Mouse (Mus musculus) heart, embryonic 12.5 days (tissue): ENCODE results near the gene Cdkn1b. TPM values are rescaled to one million over a fixed set of nuclear protein-coding genes. Genes with fewer than 3 reads are reported as not detected.

Experiments used
- ATAC-seq: fragments of 200-750 bp; cut with Nextera tagmentation; 2 replicates; pipeline ENCODE4 v1.8.0; 2017; ENCODE audit warnings: moderate TSS enrichment, moderate library complexity; ENCODE audit not compliant: insufficient number of reproducible peaks, low FRiP score
- H3K27ac ChIP-seq: fragments of 300-500 bp; sonication (generic); 2 replicates; pipeline ENCODE4 v1.5.1; 2016; ENCODE audit warnings: mild to moderate bottlenecking, moderate library complexity; ENCODE audit not compliant: poor library complexity, severe bottlenecking
- H3K27me3 ChIP-seq: fragments of 300-500 bp; sonication (generic); replicated peaks from 2 replicates; pipeline ENCODE4 v1.6.1; 2016; ENCODE audit warnings: mild to moderate bottlenecking, moderate library complexity
- H3K36me3 ChIP-seq: fragments of 300-500 bp; sonication (generic); 2 replicates; pipeline ENCODE4 v1.6.1; 2016; ENCODE audit warnings: mild to moderate bottlenecking, moderate library complexity
- H3K4me1 ChIP-seq: fragments of 300-500 bp; sonication (generic); replicated peaks from 2 replicates; pipeline ENCODE4 v1.6.1; 2016; ENCODE audit warnings: mild to moderate bottlenecking
- H3K4me2 ChIP-seq: fragments of 300-500 bp; sonication (generic); 2 replicates; pipeline ENCODE4 v1.6.1; 2016; ENCODE audit warnings: mild to moderate bottlenecking, moderate library complexity
- H3K4me3 ChIP-seq: fragments of 300-500 bp; sonication (generic); 2 replicates; pipeline ENCODE4 v1.5.1; 2016; ENCODE audit warnings: mild to moderate bottlenecking
- H3K9ac ChIP-seq: fragments of 300-500 bp; sonication (generic); 2 replicates; pipeline ENCODE4 v1.6.1; 2016; ENCODE audit warnings: mild to moderate bottlenecking, moderate library complexity
- H3K9me3 ChIP-seq: fragments of 300-500 bp; sonication (generic); replicated peaks from 2 replicates; pipeline ENCODE4 v1.6.1; 2016; ENCODE audit warnings: mild to moderate bottlenecking, moderate library complexity
- WGBS: fragments of 180-500 bp; shearing (Covaris S2); methylation state at CpG from one replicate; pipeline ENCODE4 v1.1.7; 2016; 5-methylcytosine and 5-hydroxymethylcytosine counted together
- polyA plus RNA-seq: library from polyadenylated mRNA; unstranded; fragments of >200 nt; fragmentation: Nextera tagmentation; extraction: Ambion mirVana; gene quantifications from 2 replicates; pipeline ENCODE4 v1.2.1, GENCODE M21; 2016

The Cdkn1b gene
- polyA plus RNA-seq, 1 experiment from 2014 or later, result 16.8 TPM

DNA sequence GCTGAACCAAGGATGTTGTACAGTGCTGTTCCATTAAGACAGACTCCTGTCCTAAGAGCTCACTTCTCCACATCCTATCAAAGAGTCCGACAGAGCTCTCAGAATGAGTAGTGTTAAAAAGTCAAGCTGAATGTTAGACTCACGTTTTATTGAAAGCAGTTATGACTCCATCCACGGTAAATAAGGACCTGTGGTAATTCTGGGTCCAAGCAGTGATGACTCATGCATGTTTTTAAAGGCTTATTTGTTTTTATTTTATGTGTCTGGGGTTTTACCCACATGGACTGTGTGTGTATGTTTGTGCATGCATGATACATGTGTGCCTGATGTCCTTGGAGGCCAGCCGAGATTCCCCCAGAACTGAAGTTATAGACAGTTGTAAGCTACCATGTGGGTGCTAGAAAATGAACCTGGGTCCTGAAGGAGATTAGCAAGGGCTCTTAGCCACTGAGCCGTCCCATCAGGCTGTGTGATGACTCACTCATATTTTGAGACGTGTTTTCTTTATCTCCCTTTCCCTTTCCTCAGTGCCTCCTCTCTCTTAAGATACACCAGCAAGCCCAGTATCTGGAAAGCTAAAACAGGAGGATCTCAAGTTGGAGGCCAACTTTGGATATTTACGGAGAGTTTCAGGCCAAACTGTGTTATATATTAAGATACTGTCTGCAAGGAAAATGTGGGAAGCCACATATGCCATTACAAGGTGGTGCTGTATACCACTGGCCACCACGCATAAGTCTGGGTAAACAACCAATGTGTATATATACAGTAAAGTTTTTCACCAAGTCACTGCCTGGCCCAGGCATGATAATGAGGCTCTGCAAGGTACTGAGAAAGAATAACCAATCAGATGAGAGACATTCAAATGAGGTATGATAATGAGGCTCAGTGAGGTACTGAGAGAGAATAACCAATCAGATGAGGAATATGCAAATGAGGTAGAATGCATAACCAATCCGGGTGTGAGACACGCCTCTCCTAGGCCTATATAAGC, 16.0 kb upstream of the Cdkn1b start:
- Histone ChIP-seq H3K9ac (no peak overlapping the region), H3K36me3 (no peaks in the 10 kb centered on the region), H3K27me3 (no peaks in the 10 kb centered on the region), H3K27ac (no peak overlapping the region), H3K9me3 (no peaks in the 10 kb centered on the region), H3K4me3 (no peak overlapping the region), H3K4me1 (no peaks in the 10 kb centered on the region), H3K4me2 (no peak overlapping the region)
- peak; percentile 65; the same call in 1 of the 2 replicates for ATAC-seq
- WGBS, result 82% methylated on average over 10 of the region's 10 CpGs

DNA sequence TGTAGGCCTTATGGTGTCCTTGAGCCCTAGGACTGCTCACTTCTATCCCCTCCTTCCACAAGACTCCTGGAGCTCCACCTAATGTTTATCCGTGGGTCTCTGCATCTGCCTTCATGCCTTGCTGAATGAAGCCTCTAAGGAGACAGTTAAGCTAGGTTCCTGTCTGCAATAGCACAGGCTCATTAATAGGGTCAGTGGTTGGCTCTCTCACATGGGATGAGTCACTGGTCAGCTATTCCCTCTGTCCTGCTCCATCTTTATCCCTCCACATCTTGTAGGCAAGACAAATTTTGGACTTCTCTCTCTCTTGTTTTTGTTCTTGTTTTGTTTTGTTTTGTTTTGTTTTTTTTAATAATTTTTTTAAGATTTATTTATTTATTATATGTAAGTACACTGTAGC, 14.4 kb upstream of the Cdkn1b start:
- H3K9ac ChIP-seq, result no peak overlapping the region
- no peaks in the 10 kb centered on the region for H3K9me3 ChIP-seq
- no peak overlapping the region for H3K4me2 ChIP-seq
- H3K36me3 ChIP-seq, result no peaks in the 10 kb centered on the region
- H3K27me3 ChIP-seq, result no peaks in the 10 kb centered on the region
- no peak for ATAC-seq
- H3K27ac ChIP-seq, result no peak overlapping the region
- no peak overlapping the region for H3K4me3 ChIP-seq
- WGBS, result 72% methylated on average over 1 of the region's 1 CpGs
- no peaks in the 10 kb centered on the region for H3K4me1 ChIP-seq

GRCm38 (mm10) chr6:134914523-134914922, 5.7 kb upstream of the Cdkn1b start:
- Histone ChIP-seq H3K9me3 (no peaks in the 10 kb centered on the region), H3K4me3 (no peak overlapping the region), H3K4me2 (no peak overlapping the region), H3K27ac (no peak overlapping the region), H3K36me3 (no peaks in the 10 kb centered on the region), H3K4me1 (peaks cover 8% of the 10 kb centered on the region), H3K27me3 (no peaks in the 10 kb centered on the region), H3K9ac (no peak overlapping the region)
- WGBS, result 86% methylated on average over 5 of the region's 5 CpGs
- no peak for ATAC-seq

DNA sequence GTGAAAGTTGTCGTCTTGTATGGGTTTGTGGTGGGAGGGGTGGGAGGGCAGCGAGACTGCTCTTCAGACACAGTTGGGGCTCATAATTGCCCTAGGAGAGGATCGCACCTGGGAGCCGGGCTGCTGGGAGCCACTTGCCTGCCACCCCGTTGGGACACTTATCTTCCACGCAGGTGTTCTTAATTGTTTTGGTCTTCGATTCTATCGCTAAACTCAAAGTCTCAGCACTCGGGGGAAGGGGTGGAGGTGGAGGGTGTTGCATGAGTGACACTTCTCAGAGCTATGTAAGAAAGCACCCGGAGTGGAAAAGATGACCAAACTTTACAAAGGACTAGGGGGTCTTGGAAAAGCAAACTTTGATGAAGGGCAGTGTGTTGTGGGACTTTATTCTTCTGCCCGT, 3.6 kb upstream of the Cdkn1b start:
- H3K4me2 ChIP-seq, result peak overlapping the region; percentile 93
- no peak for ATAC-seq
- peaks cover 9% of the 10 kb centered on the region for H3K4me1 ChIP-seq
- peak overlapping the region; percentile 79 for H3K9ac ChIP-seq
- WGBS, result 1% methylated on average over 11 of the region's 11 CpGs
- no peaks in the 10 kb centered on the region for H3K9me3 ChIP-seq
- H3K4me3 ChIP-seq, result peak overlapping the region; percentile 57
- H3K27ac ChIP-seq, result peak overlapping the region; percentile 17; the same call in 1 of the 2 replicates
- no peaks in the 10 kb centered on the region for H3K36me3 ChIP-seq
- no peaks in the 10 kb centered on the region for H3K27me3 ChIP-seq

DNA sequence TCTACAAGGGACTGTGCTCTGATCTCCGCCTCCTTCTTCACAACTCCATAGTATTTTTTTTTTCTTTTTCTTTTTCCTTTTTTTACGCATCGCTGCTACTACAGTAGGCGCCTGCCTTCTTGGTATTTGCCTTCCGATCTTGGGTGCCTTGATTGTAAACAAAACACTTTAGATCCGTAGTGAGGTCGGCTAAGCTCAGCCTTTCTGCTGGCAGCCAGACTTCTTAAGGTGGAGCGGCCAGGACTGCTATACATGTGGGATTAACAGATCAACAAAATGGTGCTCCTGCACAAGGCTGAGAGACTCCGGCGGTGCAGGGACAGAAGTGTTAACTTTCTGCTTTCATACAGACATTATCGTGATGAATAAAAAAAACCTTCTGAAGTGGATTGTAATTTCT, 3.1 kb upstream of the Cdkn1b start:
- H3K4me1 ChIP-seq, result peaks cover 12% of the 10 kb centered on the region
- 2% methylated on average over 11 of the region's 11 CpGs for WGBS
- peak overlapping the region; percentile 93 for H3K4me2 ChIP-seq
- H3K4me3 ChIP-seq, result peak overlapping the region; percentile 57
- no peak for ATAC-seq
- H3K9me3 ChIP-seq, result no peaks in the 10 kb centered on the region
- peak overlapping the region; percentile 79 for H3K9ac ChIP-seq
- H3K27me3 ChIP-seq, result no peaks in the 10 kb centered on the region
- H3K36me3 ChIP-seq, result peaks cover 2% of the 10 kb centered on the region; the same call in 1 of the 2 replicates
- peak overlapping the region; percentile 17; the same call in 1 of the 2 replicates for H3K27ac ChIP-seq

- 88% methylated on average over 10 of the region's 10 CpGs for WGBS
- Histone ChIP-seq H3K9me3 (no peaks in the 10 kb centered on the region), H3K27me3 (no peaks in the 10 kb centered on the region), H3K9ac (no peak overlapping the region), H3K36me3 (peaks cover 7% of the 10 kb centered on the region; the same call in 1 of the 2 replicates), H3K4me3 (no peak overlapping the region), H3K27ac (no peak overlapping the region), H3K4me2 (no peak overlapping the region), H3K4me1 (peaks cover 25% of the 10 kb centered on the region)
- no peak for ATAC-seq
Measured at GRCm38 (mm10) chr6:134918769-134919168, 1.4 kb upstream of the Cdkn1b start.

GRCm38 (mm10) chr6:134919511-134920189, 551 bp upstream of the Cdkn1b start:
- Histone ChIP-seq H3K4me3 (peak overlapping the region; percentile 98), H3K9ac (peak overlapping the region; percentile 97), H3K9me3 (no peaks in the 10 kb centered on the region), H3K27ac (peak overlapping the region; percentile 99), H3K4me1 (peaks cover 26% of the 10 kb centered on the region), H3K27me3 (no peaks in the 10 kb centered on the region), H3K4me2 (peak overlapping the region; percentile 91), H3K36me3 (peaks cover 9% of the 10 kb centered on the region; the same call in 1 of the 2 replicates)
- peak; percentile 58 for ATAC-seq
- WGBS, result 3% methylated on average over 37 of the region's 37 CpGs

DNA sequence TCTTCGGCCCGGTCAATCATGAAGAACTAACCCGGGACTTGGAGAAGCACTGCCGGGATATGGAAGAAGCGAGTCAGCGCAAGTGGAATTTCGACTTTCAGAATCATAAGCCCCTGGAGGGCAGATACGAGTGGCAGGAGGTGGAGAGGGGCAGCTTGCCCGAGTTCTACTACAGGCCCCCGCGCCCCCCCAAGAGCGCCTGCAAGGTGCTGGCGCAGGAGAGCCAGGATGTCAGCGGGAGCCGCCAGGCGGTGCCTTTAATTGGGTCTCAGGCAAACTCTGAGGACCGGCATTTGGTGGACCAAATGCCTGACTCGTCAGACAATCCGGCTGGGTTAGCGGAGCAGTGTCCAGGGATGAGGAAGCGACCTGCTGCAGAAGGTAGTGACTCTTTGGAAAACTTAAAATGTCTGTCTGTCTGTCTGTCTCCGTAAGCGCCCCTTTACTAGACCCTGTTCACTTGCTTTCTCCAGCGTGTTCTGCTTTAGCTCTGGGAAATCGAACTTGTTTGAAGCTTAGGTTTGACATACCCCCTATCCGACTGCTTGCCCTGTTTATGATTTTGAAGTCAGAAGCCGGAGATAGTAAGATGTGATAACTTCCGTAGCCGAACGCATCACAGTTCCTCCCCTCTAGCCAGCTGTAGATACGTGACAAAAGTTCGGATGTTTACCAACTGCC, 953 bp downstream of the Cdkn1b start:
- WGBS, result under 1% methylated on average over 32 of the region's 32 CpGs

GRCm38 (mm10) chr6:134921695-134922510, 1.7 kb downstream of the Cdkn1b start:
- Histone ChIP-seq H3K27me3 (no peaks in the 10 kb centered on the region), H3K4me1 (peaks cover 32% of the 10 kb centered on the region), H3K36me3 (peaks cover 9% of the 10 kb centered on the region; the same call in 1 of the 2 replicates), H3K4me3 (peak overlapping the region; percentile 98), H3K9me3 (no peaks in the 10 kb centered on the region), H3K4me2 (peak overlapping the region; percentile 91), H3K9ac (peak overlapping the region; percentile 97), H3K27ac (peak overlapping the region; percentile 99)
- WGBS, result 7% methylated on average over 20 of the region's 20 CpGs
- no peak for ATAC-seq

More for the DNA sequence above, 953 bp downstream of the Cdkn1b start:
- Histone ChIP-seq H3K4me2 (peak overlapping the region; percentile 91), H3K9me3 (no peaks in the 10 kb centered on the region), H3K27ac (peak overlapping the region; percentile 99), H3K4me3 (peak overlapping the region; percentile 98), H3K9ac (peak overlapping the region; percentile 97), H3K4me1 (peaks cover 32% of the 10 kb centered on the region), H3K36me3 (peaks cover 9% of the 10 kb centered on the region; the same call in 1 of the 2 replicates), H3K27me3 (no peaks in the 10 kb centered on the region)
- ATAC-seq, result peak; percentile 21

- Histone ChIP-seq H3K27ac (no peak overlapping the region), H3K9ac (peak overlapping the region; percentile 97), H3K4me3 (peak overlapping the region; percentile 98), H3K4me2 (peak overlapping the region; percentile 91), H3K27me3 (no peaks in the 10 kb centered on the region), H3K4me1 (peaks cover 32% of the 10 kb centered on the region), H3K36me3 (peaks cover 9% of the 10 kb centered on the region; the same call in 1 of the 2 replicates), H3K9me3 (no peaks in the 10 kb centered on the region)
- ATAC-seq, result no peak
- 32% methylated on average over 9 of the region's 9 CpGs for WGBS
Measured at GRCm38 (mm10) chr6:134922511-134923195, 2.5 kb downstream of the Cdkn1b start.
